Mouse (Mus musculus) cerebellum, adult 9-10 months (tissue): ENCODE measurements at regions not wholly inside any gene's neighbourhood (a gene's known extent, or its start where the extent isn't known, plus 50 kb on each side); places are given as distances from the start of the nearest gene placed in this dataset.

ENCODE experiments used
- DNase-seq: peaks from one replicate; pipeline ENCODE4 v3.0.0; 2022

GRCm38 (mm10) chr13:30042689-30043320 is 56.9 kb upstream of the E2f3 start:
- no peak for DNase-seq

GRCm38 (mm10) chr13:30041501-30042295 is 55.8 kb upstream of the E2f3 start:
- DNase-seq = peak; percentile 73

- peak; percentile 95 for DNase-seq
Observed at GRCm38 (mm10) chr13:30040288-30040687, 54.4 kb upstream of the E2f3 start.

- peak; percentile 51 for DNase-seq
Observed at GRCm38 (mm10) chr13:30039791-30040190, 53.9 kb upstream of the E2f3 start.

GRCm38 (mm10) chr13:30036561-30036960 is 50.7 kb upstream of the E2f3 start:
- DNase-seq = no peak

GRCm38 (mm10) chr13:30036071-30036470 is 50.2 kb upstream of the E2f3 start:
- no peak for DNase-seq
